18 mouse cellular contexts compared by ENCODE assay signal in the genomic region with DNA sequence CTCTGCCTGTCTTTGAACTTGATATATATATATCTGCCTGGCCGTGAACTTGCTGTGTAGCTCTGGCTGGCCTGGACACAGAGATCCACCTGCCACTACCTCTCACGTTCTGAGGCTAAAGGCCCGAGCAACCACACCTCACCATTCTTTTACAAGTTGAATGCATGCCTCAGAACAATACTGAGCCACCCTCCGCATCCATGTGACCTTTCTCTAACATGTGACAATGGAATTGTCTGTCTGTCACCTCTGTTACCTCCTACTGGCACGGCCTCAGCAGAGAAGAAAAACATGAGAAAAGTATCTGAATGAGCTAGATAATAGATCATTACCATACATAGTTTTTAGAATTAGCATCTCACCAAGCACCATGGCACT. TPM values are rescaled to one million over a fixed set of nuclear protein-coding genes. Genes with fewer than 3 reads are reported as not detected.
A peak's percentile ranks its signal among the peaks of the same experiment; 100 is the strongest.
DNase-seq lines count a peak whose midpoint lies in the region; ATAC-seq and TF ChIP-seq lines count a peak whose summit lies in the region.
"Had no signal": no experiment of that assay in that cellular context is flagged by ENCODE, and none has a peak within 500 bp of the region (broad histone marks: within the 10 kb centered on the region; RNA-seq: fewer than 3 reads in every experiment).

No protein-coding gene starts in this region.

- ATAC-seq in kidney, embryonic 15.5 days (replicated peaks; ENCODE audit: low FRiP score), result no peak
- ATAC-seq in kidney, embryonic 14.5 days (ENCODE audit: low FRiP score, low TSS enrichment), result no peak
- no peak for ATAC-seq in stomach, embryonic 16.5 days (ENCODE audit: insufficient read depth, low FRiP score)
- ATAC-seq in liver, embryonic 12.5 days, result no peak
- ATAC-seq: activated CD4-positive, CD25-positive, alpha-beta regulatory T cell, adult 4 months had no signal

- H3K27me3 ChIP-seq in kidney, embryonic 15.5 days, result no peaks in the 10 kb centered on the region
- H3K27me3 ChIP-seq in kidney, embryonic 14.5 days (ENCODE audit: control insufficient read depth, insufficient read depth, low read length), result no peaks in the 10 kb centered on the region
- H3K27me3 ChIP-seq in ES-Bruce4 (ENCODE audit: control insufficient read depth, insufficient read depth, low read length, poor library complexity, severe bottlenecking), result no peaks in the 10 kb centered on the region
- no peaks in the 10 kb centered on the region for H3K27me3 ChIP-seq in stomach, embryonic 16.5 days (ENCODE audit: control insufficient read depth, insufficient read depth, low read length)
- no peaks in the 10 kb centered on the region for H3K27me3 ChIP-seq in liver, embryonic 12.5 days (replicated peaks)
- H3K27me3 ChIP-seq: embryonic facial prominence, embryonic 13.5 days; forebrain, embryonic 12.5 days; heart, embryonic 13.5 days; hindbrain, embryonic 15.5 days had no signal

- DNase-seq in ES-E14 (ENCODE audit: low read depth, low spot score) (peak; percentile 48), MN1 (ENCODE audit: low spot score) (no peak)
- DNase-seq: adrenal gland, postnatal 25 days; cerebellum, adult 18-20 months; cerebellum, adult 9-11 months; cerebellum, postnatal 36 days; gastrocnemius, postnatal 10 days; heart, postnatal 36 days had no signal

- WGBS in kidney, embryonic 15.5 days, result 50% methylated on average over 5 of the region's 5 CpGs
- 59% methylated on average over 5 of the region's 5 CpGs for WGBS in kidney, embryonic 14.5 days
- WGBS in stomach, embryonic 16.5 days, result 61% methylated on average over 5 of the region's 5 CpGs
- WGBS in liver, embryonic 12.5 days (ENCODE audit: insufficient replicate concordance), result 74% methylated on average over 5 of the region's 5 CpGs

- no peak overlapping the region for H3K4me3 ChIP-seq in kidney, embryonic 15.5 days (replicated peaks)
- H3K4me3 ChIP-seq in kidney, embryonic 14.5 days (ENCODE audit: low read length), result no peak overlapping the region
- H3K4me3 ChIP-seq in ES-Bruce4 (ENCODE audit: low read depth, low read length) (no peak overlapping the region), ES-E14 (ENCODE audit: insufficient read depth in 1 of 2, low read depth in 1 of 2, low read length in 2 of 2, poor library complexity in 1 of 2, severe bottlenecking in 1 of 2) (no peak overlapping the region)
- H3K4me3 ChIP-seq in stomach, embryonic 16.5 days (replicated peaks; ENCODE audit: low read length), result no peak overlapping the region
- H3K4me3 ChIP-seq in liver, embryonic 12.5 days, result no peak overlapping the region
- H3K4me3 ChIP-seq: embryonic facial prominence, embryonic 13.5 days; forebrain, embryonic 12.5 days; heart, embryonic 13.5 days; hindbrain, embryonic 15.5 days had no signal

- H3K36me3 ChIP-seq in kidney, embryonic 15.5 days, result no peaks in the 10 kb centered on the region
- no peaks in the 10 kb centered on the region for H3K36me3 ChIP-seq in kidney, embryonic 14.5 days (ENCODE audit: control insufficient read depth, insufficient read depth, low read length)
- H3K36me3 ChIP-seq in ES-Bruce4 (ENCODE audit: control insufficient read depth, insufficient read depth, low read length, poor library complexity, severe bottlenecking) (no peaks in the 10 kb centered on the region), ES-E14 (ENCODE audit: control insufficient read depth, insufficient read depth, low read length, poor library complexity, severe bottlenecking) (no peaks in the 10 kb centered on the region)
- H3K36me3 ChIP-seq in stomach, embryonic 16.5 days (ENCODE audit: control insufficient read depth, insufficient read depth, low read length), result no peaks in the 10 kb centered on the region
- peaks cover 86% of the 10 kb centered on the region for H3K36me3 ChIP-seq in liver, embryonic 12.5 days
- H3K36me3 ChIP-seq: embryonic facial prominence, embryonic 13.5 days; forebrain, embryonic 12.5 days; hindbrain, embryonic 15.5 days had no signal

- no peak overlapping the region for H3K4me2 ChIP-seq in kidney, embryonic 15.5 days
- no peak overlapping the region for H3K4me2 ChIP-seq in kidney, embryonic 14.5 days (replicated peaks; ENCODE audit: low read depth, low read length)
- H3K4me2 ChIP-seq in stomach, embryonic 16.5 days (ENCODE audit: low read depth, low read length), result no peak overlapping the region
- no peak overlapping the region for H3K4me2 ChIP-seq in liver, embryonic 12.5 days
- H3K4me2 ChIP-seq: embryonic facial prominence, embryonic 13.5 days; forebrain, embryonic 12.5 days; heart, embryonic 13.5 days; hindbrain, embryonic 15.5 days had no signal

- in situ Hi-C loops in ES-E14 (cut with MboI; ENCODE audit: low sequenced_read_pairs in 2 of 2, unreplicated experiment in 2 of 2), result no loop called here

- 0 out of 2 replicates have a peak overlapping the region, but pooled peaks have one; percentile 41 for H3K27ac ChIP-seq in kidney, embryonic 15.5 days
- no peak overlapping the region for H3K27ac ChIP-seq in kidney, embryonic 14.5 days (ENCODE audit: low read depth, low read length)
- no peak overlapping the region for H3K27ac ChIP-seq in ES-Bruce4 (ENCODE audit: insufficient read depth, low read length)
- H3K27ac ChIP-seq in ES-E14 (ENCODE audit: insufficient read depth, low read depth, low read length, poor library complexity, severe bottlenecking), result peak overlapping the region; percentile 46; the same call in 1 of the 2 replicates
- H3K27ac ChIP-seq in stomach, embryonic 16.5 days (ENCODE audit: low read length), result peak overlapping the region; percentile 66; the same call in 1 of the 2 replicates
- no peak overlapping the region for H3K27ac ChIP-seq in liver, embryonic 12.5 days
- H3K27ac ChIP-seq: embryonic facial prominence, embryonic 13.5 days; forebrain, embryonic 12.5 days; heart, embryonic 13.5 days had no signal

- peak; percentile 76 for TF ChIP-seq EP300 in ES-Bruce4 (IDR thresholded peaks at IDR 0.05; ENCODE audit: insufficient read depth, low read depth, low read length)

- H3K9me3 ChIP-seq in kidney, embryonic 15.5 days (replicated peaks), result no peaks in the 10 kb centered on the region
- H3K9me3 ChIP-seq in kidney, embryonic 14.5 days (ENCODE audit: control insufficient read depth, low read length), result no peaks in the 10 kb centered on the region; the same call in 1 of the 2 replicates
- H3K9me3 ChIP-seq in ES-Bruce4 (replicated peaks; ENCODE audit: control insufficient read depth, insufficient read depth, low read length, poor library complexity, severe bottlenecking) (no peaks in the 10 kb centered on the region), ES-E14 (ENCODE audit: control insufficient read depth, insufficient read depth, low read depth, low read length) (no peaks in the 10 kb centered on the region)
- H3K9me3 ChIP-seq in stomach, embryonic 16.5 days (replicated peaks; ENCODE audit: control insufficient read depth, low read length), result no peaks in the 10 kb centered on the region
- no peaks in the 10 kb centered on the region for H3K9me3 ChIP-seq in liver, embryonic 12.5 days (replicated peaks)
- H3K9me3 ChIP-seq: embryonic facial prominence, embryonic 13.5 days; forebrain, embryonic 12.5 days; heart, embryonic 13.5 days; hindbrain, embryonic 15.5 days had no signal

- no peak overlapping the region for H3K9ac ChIP-seq in kidney, embryonic 15.5 days
- H3K9ac ChIP-seq in kidney, embryonic 14.5 days (ENCODE audit: low read depth, low read length), result no peak overlapping the region
- H3K9ac ChIP-seq in ES-Bruce4 (ENCODE audit: low read depth, poor library complexity, severe bottlenecking), result no peak overlapping the region
- H3K9ac ChIP-seq in ES-E14 (ENCODE audit: insufficient read depth, low read depth, low read length, poor library complexity, severe bottlenecking), result no peak overlapping the region
- no peak overlapping the region for H3K9ac ChIP-seq in stomach, embryonic 16.5 days (ENCODE audit: low read length)
- H3K9ac ChIP-seq in liver, embryonic 12.5 days, result no peak overlapping the region
- H3K9ac ChIP-seq: embryonic facial prominence, embryonic 13.5 days; forebrain, embryonic 12.5 days; heart, embryonic 13.5 days; hindbrain, embryonic 15.5 days had no signal

- TF ChIP-seq CTCF in ES-Bruce4 (IDR thresholded peaks at IDR 0.05; ENCODE audit: low read depth, low read length), result no peak

- no peak for TF ChIP-seq POLR2A in ES-Bruce4 (IDR thresholded peaks at IDR 0.05; ENCODE audit: insufficient read depth, low read length)

- peaks cover 33% of the 10 kb centered on the region for H3K4me1 ChIP-seq in kidney, embryonic 15.5 days
- H3K4me1 ChIP-seq in kidney, embryonic 14.5 days (ENCODE audit: control insufficient read depth, insufficient read depth, low read length), result no peaks in the 10 kb centered on the region
- H3K4me1 ChIP-seq in ES-Bruce4 (ENCODE audit: control insufficient read depth, insufficient read depth, low read length) (peaks cover 3% of the 10 kb centered on the region), ES-E14 (ENCODE audit: control insufficient read depth in 2 of 2, insufficient read depth in 2 of 2, low read length in 2 of 2, poor library complexity in 1 of 2) (peaks cover 13% of the 10 kb centered on the region in 2 experiments; a peak in 3 of 4 replicates)
- H3K4me1 ChIP-seq in stomach, embryonic 16.5 days (ENCODE audit: control insufficient read depth, insufficient read depth, low read length), result peaks cover 14% of the 10 kb centered on the region
- H3K4me1 ChIP-seq in liver, embryonic 12.5 days, result no peaks in the 10 kb centered on the region
- H3K4me1 ChIP-seq: embryonic facial prominence, embryonic 13.5 days; hindbrain, embryonic 15.5 days had no signal

TF ChIP-seq in ES-E14, 5 proteins besides CTCF, POLR2A, EP300 and RAD21:
- TF ChIP-seq ZC3H11A (IDR thresholded peaks at IDR 0.05; ENCODE audit: borderline replicate concordance, low read depth, low read length), result no peak
TF ChIP-seq in ES-E14: peak in this region for 0.

RNA-seq across cellular contexts. Expression of a gene that starts 17.1 kb away (rescaled TPM):
- polyA plus RNA-seq in kidney, embryonic 15.5 days (2015; fragmentation: Nextera tagmentation; extraction: Ambion mirVana), result 10.1 and 10.2 TPM in 2 replicates
- 5.5 and 8.3 TPM in 2 replicates for polyA plus RNA-seq in kidney, embryonic 14.5 days (2014; fragmentation: Nextera tagmentation; extraction: Ambion mirVana)
- polyA plus RNA-seq in ES-Bruce4 (2011; ENCODE audit: insufficient read depth, insufficient read length, low read depth, missing spikeins), result 7.6 and 9.7 TPM in 2 replicates
- total RNA-seq in ES-E14 (2012; rRNA removed), result 7.7 and 10.7 TPM in 2 replicates
- polyA plus RNA-seq in stomach, embryonic 16.5 days (2015; fragmentation: Nextera tagmentation; extraction: Ambion mirVana), result 8.3 and 11.8 TPM in 2 replicates
- polyA plus RNA-seq in liver, embryonic 12.5 days (2016; fragmentation: Nextera tagmentation; extraction: Ambion mirVana), result 16.1 and 16.2 TPM in 2 replicates

Comparison
In these comparisons a context has a peak if more than half of its experiments do, and no peak if none do; other contexts are left out.
1. H3K27ac ChIP-seq: peak in kidney, embryonic 15.5 days (single experiment), ES-E14 (single experiment) and stomach, embryonic 16.5 days (single experiment); none in kidney, embryonic 14.5 days (single experiment), ES-Bruce4 (single experiment) and liver, embryonic 12.5 days (single experiment).